Mouse (Mus musculus) spleen, adult 2 months (tissue): ENCODE measurements around the gene Yars.

Source experiments
- CTCF ChIP-seq: fragments of 200-500 bp; IDR thresholded peaks from 2 replicates; pipeline ENCODE4 v1.5.1; 2011; ENCODE audit warnings: mild to moderate bottlenecking, inconsistent platforms; ENCODE audit not compliant: insufficient read depth, insufficient read length, insufficient replicate concordance; ENCODE audit errors: extremely low read depth
- POLR2A ChIP-seq: fragments of 200-500 bp; IDR thresholded peaks from 2 replicates; pipeline ENCODE4 v1.6.1; 2011; ENCODE audit warnings: low read depth, low read length, inconsistent platforms

DNA sequence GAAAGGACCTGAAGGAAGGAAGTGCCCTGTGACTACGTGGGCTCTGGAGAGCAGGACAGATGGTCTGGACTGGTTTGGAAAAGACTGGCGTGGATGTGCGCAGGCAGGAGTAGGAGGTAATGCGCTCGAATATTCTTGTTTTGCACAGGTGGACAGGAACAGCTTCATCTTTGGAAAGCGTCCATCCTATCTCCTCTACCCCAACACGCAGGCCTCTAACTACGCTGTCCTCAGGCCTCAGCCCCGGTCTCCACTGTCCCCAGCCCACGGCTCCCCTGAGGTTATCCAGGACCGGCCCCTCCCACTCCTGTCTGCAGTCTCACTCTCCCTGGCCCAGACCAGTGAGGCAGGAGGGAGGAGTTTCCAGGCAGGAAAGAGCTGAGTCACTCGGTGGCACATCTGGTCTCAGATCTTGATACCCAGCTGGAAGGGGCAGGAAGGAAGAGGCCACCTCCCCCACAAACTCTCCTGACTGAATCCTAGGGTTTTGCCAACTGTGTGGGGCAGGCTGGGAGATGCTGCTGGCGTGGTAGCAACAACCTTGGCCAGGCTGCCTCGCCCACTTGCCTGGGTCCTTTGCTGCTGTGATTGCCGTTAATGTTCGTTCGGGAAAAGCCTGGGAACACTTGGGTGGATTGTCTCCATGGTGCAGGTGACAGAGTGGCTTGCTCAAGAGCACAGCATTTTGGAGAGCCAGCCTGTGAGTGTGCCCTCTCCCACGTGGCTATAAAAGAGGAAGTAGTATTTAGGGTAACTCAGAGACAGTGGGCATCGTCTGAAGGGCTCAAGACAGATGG, 73.9 kb downstream of the Yars start:
- TF ChIP-seq CTCF (no peak), POLR2A (no peak)
